Mouse (Mus musculus): ENCODE results near the gene Olfr1286. TPM values are rescaled to one million over a fixed set of nuclear protein-coding genes. Genes with fewer than 3 reads are reported as not detected.

The Olfr1286 gene
- polyA plus RNA-seq (2015; fragmentation: Nextera tagmentation; extraction: Ambion mirVana): not detected in 2 replicates

GRCm38 (mm10) chr2:111422931-111423330 is at the start of gene Olfr1286:
Gene Olfr1286 (minus strand): TSS chr2:111423115.
- Histone ChIP-seq H3K4me1 (no peaks in the 10 kb centered on the region), H3K4me3 (replicated peaks) (no peak within 1 kb of the TSS), H3K9ac (no peak within 1 kb of the TSS), H3K27ac (replicated peaks) (no peak within 1 kb of the TSS), H3K9me3 (replicated peaks) (no peaks in the 10 kb centered on the region), H3K4me2 (replicated peaks) (no peak within 1 kb of the TSS), H3K36me3 (no peaks in the 10 kb centered on the region), H3K27me3 (no peaks in the 10 kb centered on the region)
- ATAC-seq (ENCODE audit: insufficient number of reproducible peaks, low FRiP score, low TSS enrichment, low read depth): no peak
- 28% methylated on average over 1 of the region's 1 CpGs for WGBS

- H3K9me3 ChIP-seq (replicated peaks): no peaks in the 10 kb centered on the region
- no peaks in the 10 kb centered on the region for H3K36me3 ChIP-seq
- H3K27me3 ChIP-seq: no peaks in the 10 kb centered on the region
- H3K4me1 ChIP-seq: no peaks in the 10 kb centered on the region
- no peak within 1 kb of the TSS for H3K27ac ChIP-seq (replicated peaks)
- ATAC-seq (ENCODE audit: insufficient number of reproducible peaks, low FRiP score, low TSS enrichment, low read depth): no peak
- H3K4me3 ChIP-seq (replicated peaks): no peak within 1 kb of the TSS
- 78% methylated on average over 1 of the region's 1 CpGs for WGBS
- H3K4me2 ChIP-seq (replicated peaks): no peak within 1 kb of the TSS
- H3K9ac ChIP-seq: no peak within 1 kb of the TSS
Measured at GRCm38 (mm10) chr2:111448842-111449241, 25.9 kb upstream of the Olfr1286 start, which contains the start of gene Olfr1287. Gene Olfr1287 (plus strand): TSS chr2:111449142.

- H3K27me3 ChIP-seq: no peaks in the 10 kb centered on the region
- no peak within 1 kb of the TSS for H3K9ac ChIP-seq
- H3K4me3 ChIP-seq (replicated peaks): no peak within 1 kb of the TSS
- no peaks in the 10 kb centered on the region for H3K36me3 ChIP-seq
- ATAC-seq (ENCODE audit: insufficient number of reproducible peaks, low FRiP score, low TSS enrichment, low read depth): no peak
- H3K9me3 ChIP-seq (replicated peaks): no peaks in the 10 kb centered on the region
- H3K4me1 ChIP-seq: no peaks in the 10 kb centered on the region
- no peak within 1 kb of the TSS for H3K4me2 ChIP-seq (replicated peaks)
- WGBS: 80% methylated on average over 1 of the region's 1 CpGs
- H3K27ac ChIP-seq (replicated peaks): no peak within 1 kb of the TSS
Measured at GRCm38 (mm10) chr2:111375222-111375621, 47.7 kb downstream of the Olfr1286 start, which contains the start of gene Olfr1284. Gene Olfr1284 (plus strand): TSS chr2:111375522.

Other genes with a start within 250 kb of the Olfr1286 start
- 0.12 TPM in 1 of 2 replicates, not detected in the other for gene 4930430A15Rik, start 193.5 kb downstream of the Olfr1286 start, polyA plus RNA-seq (2015; fragmentation: Nextera tagmentation; extraction: Ambion mirVana)
- not detected in 2 replicates for gene Olfr1275, start 187.8 kb downstream of the Olfr1286 start, polyA plus RNA-seq (2015; fragmentation: Nextera tagmentation; extraction: Ambion mirVana)
- gene Olfr1276, start 168.6 kb downstream of the Olfr1286 start, polyA plus RNA-seq (2015; fragmentation: Nextera tagmentation; extraction: Ambion mirVana): not detected in 2 replicates
- gene Olfr1277, start 149.0 kb downstream of the Olfr1286 start, polyA plus RNA-seq (2015; fragmentation: Nextera tagmentation; extraction: Ambion mirVana): not detected in 2 replicates
- gene Olfr1278, start 133.0 kb downstream of the Olfr1286 start, polyA plus RNA-seq (2015; fragmentation: Nextera tagmentation; extraction: Ambion mirVana): not detected in 2 replicates
- gene Olfr1279, start 122.5 kb downstream of the Olfr1286 start, polyA plus RNA-seq (2015; fragmentation: Nextera tagmentation; extraction: Ambion mirVana): not detected in 2 replicates
- gene Olfr1280, start 109.1 kb downstream of the Olfr1286 start, polyA plus RNA-seq (2015; fragmentation: Nextera tagmentation; extraction: Ambion mirVana): not detected in 2 replicates
- not detected in 2 replicates for gene Olfr1281, start 96.6 kb downstream of the Olfr1286 start, polyA plus RNA-seq (2015; fragmentation: Nextera tagmentation; extraction: Ambion mirVana)
- gene Olfr1282, start 87.0 kb downstream of the Olfr1286 start, polyA plus RNA-seq (2015; fragmentation: Nextera tagmentation; extraction: Ambion mirVana): not detected in 2 replicates
- not detected in 2 replicates for gene Olfr1283, start 56.3 kb downstream of the Olfr1286 start, polyA plus RNA-seq (2015; fragmentation: Nextera tagmentation; extraction: Ambion mirVana)
- gene Olfr1284, start 47.6 kb downstream of the Olfr1286 start, polyA plus RNA-seq (2015; fragmentation: Nextera tagmentation; extraction: Ambion mirVana): not detected in 2 replicates
- not detected in 2 replicates for gene Olfr1287, start 26.0 kb upstream of the Olfr1286 start, polyA plus RNA-seq (2015; fragmentation: Nextera tagmentation; extraction: Ambion mirVana)
- not detected in 2 replicates for gene Olfr1288, start 51.0 kb upstream of the Olfr1286 start, polyA plus RNA-seq (2015; fragmentation: Nextera tagmentation; extraction: Ambion mirVana)
- gene Olfr1289, start 57.7 kb upstream of the Olfr1286 start, polyA plus RNA-seq (2015; fragmentation: Nextera tagmentation; extraction: Ambion mirVana): not detected in 2 replicates
- gene Olfr1290, start 70.7 kb upstream of the Olfr1286 start, polyA plus RNA-seq (2015; fragmentation: Nextera tagmentation; extraction: Ambion mirVana): not detected in 2 replicates
- gene Olfr1291-ps1, start 74.1 kb upstream of the Olfr1286 start, polyA plus RNA-seq (2015; fragmentation: Nextera tagmentation; extraction: Ambion mirVana): 0.04 TPM in 1 of 2 replicates, not detected in the other
- gene Olfr1293-ps, start 102.1 kb upstream of the Olfr1286 start, polyA plus RNA-seq (2015; fragmentation: Nextera tagmentation; extraction: Ambion mirVana): not detected in 2 replicates
- gene Olfr1294, start 117.2 kb upstream of the Olfr1286 start, polyA plus RNA-seq (2015; fragmentation: Nextera tagmentation; extraction: Ambion mirVana): not detected in 2 replicates
- not detected in 2 replicates for gene Olfr1295, start 146.6 kb upstream of the Olfr1286 start, polyA plus RNA-seq (2015; fragmentation: Nextera tagmentation; extraction: Ambion mirVana)
- gene Olfr1297, start 203.4 kb upstream of the Olfr1286 start, polyA plus RNA-seq (2015; fragmentation: Nextera tagmentation; extraction: Ambion mirVana): 0.12 TPM in 1 of 2 replicates, not detected in the other
- not detected in 2 replicates for gene Olfr1298, start 226.1 kb upstream of the Olfr1286 start, polyA plus RNA-seq (2015; fragmentation: Nextera tagmentation; extraction: Ambion mirVana)
- not detected in 2 replicates for gene Olfr1299, start 238.3 kb upstream of the Olfr1286 start, polyA plus RNA-seq (2015; fragmentation: Nextera tagmentation; extraction: Ambion mirVana)